Mouse (Mus musculus) liver, postnatal 0 days (tissue): ENCODE data around the gene Erf.

Experiments
- CTCF ChIP-seq: sonication (generic); IDR thresholded peaks from 2 replicates; pipeline ENCODE4 v1.5.1; 2016; ENCODE audit warnings: antibody characterized with exemption, low read depth
- EP300 ChIP-seq: IDR thresholded peaks from 2 replicates; pipeline ENCODE4 v1.6.1; 2016; ENCODE audit warnings: antibody characterized with exemption, low read depth, mild to moderate bottlenecking

- TF ChIP-seq CTCF (no peak), EP300 (no peak)
These were observed 13.7 kb upstream of the Erf start for GRCm38 (mm10) chr7:25263968-25264870.
